Mouse (Mus musculus): ENCODE data around the gene Scd4.

The Scd4 gene

GRCm38 (mm10) chr19:44332833-44333623 lies at the start of gene Scd4:
Gene Scd4 (plus strand): TSS chr19:44333092.
- ATAC-seq (ENCODE audit: insufficient number of reproducible peaks, low FRiP score, low TSS enrichment), result peak; percentile 91

GRCm38 (mm10) chr19:44283157-44284024 lies 49.5 kb upstream of the Scd4 start:
- ATAC-seq (ENCODE audit: insufficient number of reproducible peaks, low FRiP score, low TSS enrichment), result no peak

GRCm38 (mm10) chr19:44284025-44284695 lies 48.7 kb upstream of the Scd4 start:
- peak; percentile 98 for ATAC-seq (ENCODE audit: insufficient number of reproducible peaks, low FRiP score, low TSS enrichment)

- ATAC-seq (ENCODE audit: insufficient number of reproducible peaks, low FRiP score, low TSS enrichment), result peak; percentile 39; the same call in 1 of the 2 replicates
Observed at GRCm38 (mm10) chr19:44284723-44285122, 48.2 kb upstream of the Scd4 start.

- ATAC-seq (ENCODE audit: insufficient number of reproducible peaks, low FRiP score, low TSS enrichment), result no peak
Observed at GRCm38 (mm10) chr19:44285554-44285953, 47.3 kb upstream of the Scd4 start.

GRCm38 (mm10) chr19:44286109-44286508 lies 46.8 kb upstream of the Scd4 start:
- ATAC-seq (ENCODE audit: insufficient number of reproducible peaks, low FRiP score, low TSS enrichment), result no peak

- ATAC-seq (ENCODE audit: insufficient number of reproducible peaks, low FRiP score, low TSS enrichment), result no peak
Observed at GRCm38 (mm10) chr19:44287415-44288110, 45.3 kb upstream of the Scd4 start.

- no peak for ATAC-seq (ENCODE audit: insufficient number of reproducible peaks, low FRiP score, low TSS enrichment)
Observed at GRCm38 (mm10) chr19:44292083-44292482, 40.8 kb upstream of the Scd4 start.

- peak; percentile 37 for ATAC-seq (ENCODE audit: insufficient number of reproducible peaks, low FRiP score, low TSS enrichment)
Observed at GRCm38 (mm10) chr19:44292483-44292882, 40.4 kb upstream of the Scd4 start.

GRCm38 (mm10) chr19:44292941-44293768 lies 39.7 kb upstream of the Scd4 start, which contains the start of gene Scd2:
Gene Scd2 (plus strand): TSS chr19:44293674.
- ATAC-seq (ENCODE audit: insufficient number of reproducible peaks, low FRiP score, low TSS enrichment), result no peak

- ATAC-seq (ENCODE audit: insufficient number of reproducible peaks, low FRiP score, low TSS enrichment), result peak; percentile 86
Observed at GRCm38 (mm10) chr19:44293769-44294551, 38.9 kb upstream of the Scd4 start.

GRCm38 (mm10) chr19:44294588-44295041 lies 38.3 kb upstream of the Scd4 start:
- ATAC-seq (ENCODE audit: insufficient number of reproducible peaks, low FRiP score, low TSS enrichment), result peak; percentile 49; the same call in 1 of the 2 replicates

GRCm38 (mm10) chr19:44295251-44295650 lies 37.6 kb upstream of the Scd4 start:
- ATAC-seq (ENCODE audit: insufficient number of reproducible peaks, low FRiP score, low TSS enrichment), result no peak

- peak; percentile 27; the same call in 1 of the 2 replicates for ATAC-seq (ENCODE audit: insufficient number of reproducible peaks, low FRiP score, low TSS enrichment)
Observed at GRCm38 (mm10) chr19:44295741-44296140, 37.2 kb upstream of the Scd4 start.

GRCm38 (mm10) chr19:44296186-44296585 lies 36.7 kb upstream of the Scd4 start:
- no peak for ATAC-seq (ENCODE audit: insufficient number of reproducible peaks, low FRiP score, low TSS enrichment)

GRCm38 (mm10) chr19:44297068-44297760 lies 35.7 kb upstream of the Scd4 start:
- ATAC-seq (ENCODE audit: insufficient number of reproducible peaks, low FRiP score, low TSS enrichment), result no peak

- no peak for ATAC-seq (ENCODE audit: insufficient number of reproducible peaks, low FRiP score, low TSS enrichment)
Observed at GRCm38 (mm10) chr19:44297862-44298261, 35.0 kb upstream of the Scd4 start.

GRCm38 (mm10) chr19:44299078-44299477 lies 33.8 kb upstream of the Scd4 start:
- ATAC-seq (ENCODE audit: insufficient number of reproducible peaks, low FRiP score, low TSS enrichment), result no peak
